Mouse (Mus musculus): ENCODE measurements at regions not wholly inside any gene's neighbourhood (a gene's known extent, or its start where the extent isn't known, plus 50 kb on each side); places are given as distances from the start of the nearest gene placed in this dataset.
A peak's percentile ranks its signal among the peaks of the same experiment; 100 is the strongest.

GRCm38 (mm10) chr14:58607734-58608133, 535.0 kb downstream of the 1700129C05Rik start:
- Histone ChIP-seq H3K4me1 (ENCODE audit: control insufficient read depth in 1 of 2, insufficient read depth in 2 of 2) (no peaks in the 10 kb centered on the region), H3K9me3 (replicated peaks; ENCODE audit: low read length) (peaks cover under 1% of the 10 kb centered on the region), H3K36me3 (replicated peaks in 1 of 2; ENCODE audit: control insufficient read depth in 1 of 2, insufficient read depth in 1 of 2, low read length in 1 of 2) (no peaks in the 10 kb centered on the region), H3K27me3 (replicated peaks) (no peaks in the 10 kb centered on the region), H3K27ac (ENCODE audit: insufficient read depth, low read depth) (no peak overlapping the region), H3K4me2 (ENCODE audit: insufficient read depth, low read depth, poor library complexity, severe bottlenecking) (no peak overlapping the region), H3K9ac (ENCODE audit: insufficient read depth, low read depth) (no peak overlapping the region), H3K4me3 (replicated peaks in 1 of 3; ENCODE audit: low read depth in 2 of 3, low read length in 2 of 3, poor library complexity in 1 of 3) (no peak overlapping the region), H3K79me2 (replicated peaks; ENCODE audit: control insufficient read depth, extremely low read depth, insufficient read depth, poor library complexity, severe bottlenecking) (no peaks in the 10 kb centered on the region)
- no peak for TF ChIP-seq SIN3A (IDR thresholded peaks at IDR 0.05; ENCODE audit: low read length)
- no peak for TF ChIP-seq ELF1 (IDR thresholded peaks at IDR 0.05; ENCODE audit: low read depth, low read length)
- no peak for TF ChIP-seq ZMIZ1 (IDR thresholded peaks at IDR 0.05; ENCODE audit: low read depth, low read length)
- TF ChIP-seq MAX (IDR thresholded peaks at IDR 0.05; ENCODE audit: low read length), result no peak
- no peak for TF ChIP-seq MAFK (IDR thresholded peaks at IDR 0.05; ENCODE audit: insufficient replicate concordance, low read length)
- TF ChIP-seq GABPA (IDR thresholded peaks at IDR 0.05; ENCODE audit: insufficient replicate concordance, low read depth, low read length), result no peak
- no peak for TF ChIP-seq POLR2A (IDR thresholded peaks at IDR 0.05; ENCODE audit: low read depth, low read length)
- TF ChIP-seq TCF12 (IDR thresholded peaks at IDR 0.05; ENCODE audit: low read depth, low read length), result no peak
- TF ChIP-seq ZNF384 (IDR thresholded peaks at IDR 0.05; ENCODE audit: low read depth, low read length), result no peak
- TF ChIP-seq NRF1 (IDR thresholded peaks at IDR 0.05; ENCODE audit: low read depth, low read length), result no peak
- TF ChIP-seq BHLHE40 (IDR thresholded peaks at IDR 0.05; ENCODE audit: low read depth, low read length), result no peak
- no peak for TF ChIP-seq ZC3H11A (IDR thresholded peaks at IDR 0.05; ENCODE audit: low read depth, low read length)
- no peak for TF ChIP-seq HCFC1 (IDR thresholded peaks at IDR 0.05; ENCODE audit: low read depth, low read length)
- no peak for TF ChIP-seq EP300 (IDR thresholded peaks at IDR 0.05; ENCODE audit: low read length)
- no peak for TF ChIP-seq JUN (IDR thresholded peaks at IDR 0.05; ENCODE audit: insufficient read depth, low read depth, low read length)
- TF ChIP-seq USF1 (IDR thresholded peaks at IDR 0.05; ENCODE audit: low read depth, low read length), result no peak
- TF ChIP-seq RAD21 (IDR thresholded peaks at IDR 0.05; ENCODE audit: low read depth, low read length), result no peak
- TF ChIP-seq CHD1 (IDR thresholded peaks at IDR 0.05; ENCODE audit: low read depth, low read length), result no peak
- no peak for DNase-seq (ENCODE audit: extremely low read depth)
- dilution Hi-C loops (cut with MboI; ENCODE audit: extremely low pct_ligation_motif_present, extremely low pct_unique_long_range_greater_than_20kb, low sequenced_read_pairs), result no loop called here
- in situ Hi-C loops (cut with MboI; ENCODE audit: low pct_ligation_motif_present, low pct_unique_long_range_greater_than_20kb, low sequenced_read_pairs), result no loop called here

GRCm38 (mm10) chr14:58605529-58605928, 535.2 kb downstream of the Fgf9 start:
- no peaks in the 10 kb centered on the region for H3K9me3 ChIP-seq (replicated peaks; ENCODE audit: low read length)
- DNase-seq (ENCODE audit: extremely low read depth), result no peak
- no peak overlapping the region for H3K4me3 ChIP-seq (replicated peaks in 1 of 3; ENCODE audit: low read depth in 2 of 3, low read length in 2 of 3, poor library complexity in 1 of 3)
- no peak overlapping the region for H3K9ac ChIP-seq (ENCODE audit: insufficient read depth, low read depth)
- H3K4me1 ChIP-seq (ENCODE audit: control insufficient read depth in 1 of 2, insufficient read depth in 2 of 2), result no peaks in the 10 kb centered on the region
- no peaks in the 10 kb centered on the region for H3K79me2 ChIP-seq (replicated peaks; ENCODE audit: control insufficient read depth, extremely low read depth, insufficient read depth, poor library complexity, severe bottlenecking)
- in situ Hi-C loops (cut with MboI; ENCODE audit: low pct_ligation_motif_present, low pct_unique_long_range_greater_than_20kb, low sequenced_read_pairs), result no loop called here
- H3K4me2 ChIP-seq (ENCODE audit: insufficient read depth, low read depth, poor library complexity, severe bottlenecking), result no peak overlapping the region
- H3K36me3 ChIP-seq (replicated peaks in 1 of 2; ENCODE audit: control insufficient read depth in 1 of 2, insufficient read depth in 1 of 2, low read length in 1 of 2), result no peaks in the 10 kb centered on the region
- dilution Hi-C loops (cut with MboI; ENCODE audit: extremely low pct_ligation_motif_present, extremely low pct_unique_long_range_greater_than_20kb, low sequenced_read_pairs), result no loop called here
- TF ChIP-seq JUND (conservative IDR thresholded peaks at IDR 0.05; ENCODE audit: low read depth, low read length) (no peak), USF2 (conservative IDR thresholded peaks at IDR 0.05; ENCODE audit: low read depth, low read length) (no peak), TBP (conservative IDR thresholded peaks at IDR 0.05; ENCODE audit: low read depth, low read length) (no peak), SMC3 (IDR thresholded peaks at IDR 0.05; ENCODE audit: low read depth, low read length) (peak; percentile 29), POLR2A (IDR thresholded peaks at IDR 0.05; ENCODE audit: low read depth, low read length) (no peak), CHD1 (IDR thresholded peaks at IDR 0.05; ENCODE audit: low read depth, low read length) (no peak), GABPA (IDR thresholded peaks at IDR 0.05; ENCODE audit: insufficient replicate concordance, low read depth, low read length) (no peak), CTCF (conservative IDR thresholded peaks at IDR 0.05 in 1 of 2, IDR thresholded peaks at IDR 0.05 in 1 of 2; ENCODE audit: low read depth in 2 of 2, low read length in 2 of 2) (peak in 1 of 2 experiments; percentile 47; a peak in 2 of 4 replicates), KAT2A (IDR thresholded peaks at IDR 0.05; ENCODE audit: insufficient replicate concordance, low read length) (no peak), ETS1 (conservative IDR thresholded peaks at IDR 0.05; ENCODE audit: low read depth, low read length) (no peak), ZMIZ1 (IDR thresholded peaks at IDR 0.05; ENCODE audit: low read depth, low read length) (no peak), RAD21 (IDR thresholded peaks at IDR 0.05; ENCODE audit: low read depth, low read length) (peak; percentile 48), CHD2 (IDR thresholded peaks at IDR 0.05; ENCODE audit: low read length) (no peak), IRF4 (IDR thresholded peaks at IDR 0.05; ENCODE audit: low read depth, low read length) (no peak), MXI1 (IDR thresholded peaks at IDR 0.05; ENCODE audit: low read depth, low read length) (no peak), MEF2A (IDR thresholded peaks at IDR 0.05; ENCODE audit: borderline replicate concordance, low read depth, low read length) (no peak), POLR2AphosphoS2 (IDR thresholded peaks at IDR 0.05; ENCODE audit: low read depth, low read length) (no peak), ZC3H11A (IDR thresholded peaks at IDR 0.05; ENCODE audit: low read depth, low read length) (no peak), PAX5 (IDR thresholded peaks at IDR 0.05; ENCODE audit: low read length) (no peak), USF1 (IDR thresholded peaks at IDR 0.05; ENCODE audit: low read depth, low read length) (no peak)
- no peaks in the 10 kb centered on the region for H3K27me3 ChIP-seq (replicated peaks)
- H3K27ac ChIP-seq (ENCODE audit: insufficient read depth, low read depth), result no peak overlapping the region

Data from CH12.LX (cell line).